Mouse (Mus musculus) cerebellum, adult 2 months (tissue): Measurements from ENCODE around the gene Zfp706.

Source experiments
- CTCF ChIP-seq: fragments of 200-500 bp; IDR thresholded peaks from 2 replicates; pipeline ENCODE4 v1.5.1; 2011; ENCODE audit warnings: low read depth, mild to moderate bottlenecking, control low read depth, low read length, moderate library complexity, borderline replicate concordance; ENCODE audit not compliant: insufficient read depth
- POLR2A ChIP-seq: fragments of 200-500 bp; IDR thresholded peaks from 2 replicates; pipeline ENCODE4 v1.6.1; 2011; ENCODE audit warnings: low read length, control low read depth, borderline replicate concordance; ENCODE audit not compliant: insufficient read depth

DNA sequence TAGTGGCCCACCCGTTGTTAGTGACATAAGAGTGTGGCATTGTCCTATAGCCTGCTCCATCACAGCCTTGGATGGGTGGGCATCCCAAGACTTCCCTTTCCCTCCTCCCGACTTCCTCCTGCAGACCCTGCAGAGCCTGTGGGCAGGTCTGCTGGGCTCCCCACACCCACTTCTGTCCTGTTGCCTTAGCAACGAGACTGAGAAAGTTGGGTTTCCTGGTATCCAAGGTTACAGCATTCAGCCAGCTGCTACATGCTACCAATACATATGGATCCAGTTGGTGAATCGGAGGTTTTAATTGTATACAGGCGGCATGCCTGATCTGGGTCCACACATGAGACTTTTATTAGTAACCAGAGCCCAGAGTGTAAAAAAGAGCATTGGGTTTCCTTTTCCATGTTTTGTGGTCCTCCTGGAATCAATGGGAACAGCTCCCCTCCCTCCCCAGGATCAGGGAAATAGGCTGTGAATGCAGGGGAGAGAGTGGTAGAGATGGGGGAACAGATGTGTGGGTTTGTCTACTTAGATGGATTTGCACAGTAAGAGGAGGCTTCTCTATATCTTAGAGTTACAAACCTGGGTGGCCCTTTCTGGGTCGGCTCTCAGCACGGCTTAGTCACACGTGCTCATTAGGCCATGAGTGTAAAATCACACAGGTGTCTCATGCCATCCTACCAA is 45.7 kb upstream of the Zfp706 start:
- TF ChIP-seq CTCF (no peak), POLR2A (no peak)
